Mouse (Mus musculus) macrophage (primary cell): ENCODE results near the gene Gm49373. TPM values are rescaled to one million over a fixed set of nuclear protein-coding genes. Genes with fewer than 3 reads are reported as not detected.
A peak's percentile ranks its signal among the peaks of the same experiment; 100 is the strongest.

Experiments used
- H3K27ac ChIP-seq: fragments of 350-480 bp; formaldehyde crosslinking; 2 replicates; pipeline ENCODE4 v1.9.0; 2021
- H3K36me3 ChIP-seq: fragments of 350-480 bp; formaldehyde crosslinking; 2 replicates; pipeline ENCODE4 v1.9.0; 2021; ENCODE audit errors: inconsistent target
- H3K4me3 ChIP-seq: fragments of 350-480 bp; formaldehyde crosslinking; 2 replicates; pipeline ENCODE4 v1.9.0; 2021; ENCODE audit errors: inconsistent target
- H3K79me2 ChIP-seq: fragments of 350-480 bp; formaldehyde crosslinking; 2 replicates; pipeline ENCODE4 v1.9.0; 2021; ENCODE audit errors: inconsistent target
- WGBS: methylation state at CpG from one replicate; pipeline ENCODE4 v1.1.7; 2026; ENCODE audit warnings: inconsistent platforms; ENCODE audit not compliant: missing documents; 5-methylcytosine and 5-hydroxymethylcytosine counted together
- polyA plus RNA-seq: library from polyadenylated mRNA; stranded (reverse); fragments of 250-400 nt; gene quantifications from 3 replicates; pipeline ENCODE4 v1.2.4, GENCODE M21; 2018; ENCODE audit warnings: inconsistent platforms

Gene Gm49373
- polyA plus RNA-seq, 1 experiment from 2014 or later: not detected

DNA sequence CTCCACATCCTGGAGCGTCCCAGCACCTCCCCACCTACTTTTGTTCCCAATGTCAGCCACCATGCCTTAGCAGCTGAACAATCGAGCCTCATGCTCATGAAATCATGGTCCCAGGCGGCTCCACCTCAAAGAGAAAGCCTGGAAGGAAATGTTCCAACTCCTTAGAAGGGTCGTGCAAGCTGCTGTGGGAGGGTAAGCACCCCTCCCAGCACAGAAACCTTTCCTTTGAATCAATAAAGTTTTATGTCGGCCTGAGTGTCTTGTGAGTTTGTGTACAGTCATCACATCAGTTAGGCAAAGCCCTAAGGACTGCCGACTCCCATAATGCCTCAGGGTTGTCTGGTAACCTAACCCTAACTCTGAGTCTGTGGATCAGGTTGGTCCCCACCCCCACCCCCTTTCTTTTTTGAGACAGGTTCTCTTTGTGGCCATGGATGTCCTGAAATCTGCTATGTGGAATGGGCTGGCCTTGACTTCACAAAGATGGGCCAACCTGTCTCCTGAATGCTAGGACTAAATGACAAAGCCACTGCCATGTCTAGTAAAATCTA lies 44.3 kb downstream of the Gm49373 start:
- WGBS: 88% methylated on average over 6 of the region's 6 CpGs
- Histone ChIP-seq H3K36me3 (peaks cover 47% of the 10 kb centered on the region), H3K79me2 (peaks cover 7% of the 10 kb centered on the region; the same call in 1 of the 2 replicates), H3K4me3 (no peak overlapping the region), H3K27ac (no peak overlapping the region)

DNA sequence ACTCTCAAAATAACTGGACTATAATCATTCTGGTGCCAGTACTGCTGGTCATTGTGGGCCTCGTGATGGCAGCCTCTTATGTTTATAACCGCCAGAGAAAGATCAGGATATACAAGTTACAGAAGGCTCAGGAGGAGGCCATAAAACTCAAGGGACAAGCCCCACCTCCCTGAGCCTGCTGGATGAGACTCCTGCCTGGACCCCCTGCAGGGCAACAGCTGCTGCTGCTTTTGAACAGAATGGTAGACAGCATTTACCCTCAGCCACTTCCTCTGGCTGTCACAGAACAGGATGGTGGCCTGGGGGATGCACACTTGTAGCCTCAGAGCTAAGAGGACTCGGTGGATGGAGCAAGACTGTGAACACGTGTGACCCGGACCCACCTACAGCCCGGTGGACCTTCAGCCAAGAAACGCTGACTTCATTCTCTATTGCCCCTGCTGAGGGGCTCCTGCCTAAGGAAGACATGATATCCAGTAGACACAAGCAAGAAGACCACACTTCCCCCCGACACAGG lies 45.1 kb downstream of the Gm49373 start:
- no peak overlapping the region for H3K27ac ChIP-seq
- peaks cover 12% of the 10 kb centered on the region; the same call in 1 of the 2 replicates for H3K79me2 ChIP-seq
- H3K36me3 ChIP-seq: peaks cover 50% of the 10 kb centered on the region
- WGBS: 89% methylated on average over 8 of the region's 8 CpGs
- no peak overlapping the region for H3K4me3 ChIP-seq

DNA sequence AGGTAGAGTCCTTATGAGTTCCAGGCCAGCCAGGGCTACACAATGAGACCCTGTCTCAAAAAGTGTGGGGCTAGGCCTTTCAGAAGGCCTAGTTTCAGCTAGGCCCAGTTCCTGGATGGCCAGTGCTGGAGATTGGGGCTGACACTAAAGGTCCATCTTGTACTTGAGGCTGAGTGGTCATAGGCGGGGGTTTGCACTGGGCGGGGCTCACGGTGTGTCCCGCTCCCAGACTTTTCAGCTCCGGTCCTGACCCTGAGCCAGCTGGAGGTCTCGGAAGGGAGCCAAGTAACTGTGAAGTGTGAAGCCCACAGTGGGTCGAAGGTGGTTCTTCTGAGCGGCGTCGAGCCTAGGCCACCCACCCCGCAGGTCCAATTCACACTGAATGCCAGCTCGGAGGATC lies 46.0 kb downstream of the Gm49373 start:
- Histone ChIP-seq H3K27ac (no peak overlapping the region), H3K36me3 (peaks cover 57% of the 10 kb centered on the region)

DNA sequence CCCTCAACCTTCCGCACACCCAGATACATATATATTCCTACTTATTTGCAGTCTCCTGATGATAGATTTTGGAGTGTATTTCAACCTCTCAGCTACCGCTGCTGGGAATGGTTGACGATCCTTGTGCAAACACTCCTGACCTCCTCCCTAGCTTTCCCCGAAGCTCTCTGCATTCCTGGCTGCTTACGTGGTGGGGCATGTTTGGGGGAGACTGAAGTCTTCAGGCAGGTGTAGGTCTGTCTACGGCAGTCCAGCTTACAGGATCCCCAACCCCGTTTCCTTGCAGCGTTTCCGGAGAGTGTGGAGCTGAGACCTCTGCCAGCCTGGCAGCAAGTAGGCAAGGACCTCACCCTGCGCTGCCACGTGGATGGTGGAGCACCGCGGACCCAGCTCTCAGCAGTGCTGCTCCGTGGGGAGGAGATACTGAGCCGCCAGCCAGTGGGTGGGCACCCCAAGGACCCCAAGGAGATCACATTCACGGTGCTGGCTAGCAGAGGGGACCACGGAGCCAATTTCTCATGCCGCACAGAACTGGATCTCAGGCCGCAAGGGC lies 47.6 kb downstream of the Gm49373 start:
- H3K79me2 ChIP-seq: peaks cover 36% of the 10 kb centered on the region; the same call in 1 of the 2 replicates
- whole genome bisulfite sequencing: 89% methylated on average over 19 of the region's 19 CpGs
- H3K36me3 ChIP-seq: peaks cover 60% of the 10 kb centered on the region
- H3K4me3 ChIP-seq: no peak overlapping the region
- no peak overlapping the region for H3K27ac ChIP-seq

More for the DNA sequence above, 46.0 kb downstream of the Gm49373 start:
- WGBS: 96% methylated on average over 12 of the region's 12 CpGs
- Histone ChIP-seq H3K4me3 (no peak overlapping the region), H3K79me2 (peaks cover 21% of the 10 kb centered on the region; the same call in 1 of the 2 replicates)

DNA sequence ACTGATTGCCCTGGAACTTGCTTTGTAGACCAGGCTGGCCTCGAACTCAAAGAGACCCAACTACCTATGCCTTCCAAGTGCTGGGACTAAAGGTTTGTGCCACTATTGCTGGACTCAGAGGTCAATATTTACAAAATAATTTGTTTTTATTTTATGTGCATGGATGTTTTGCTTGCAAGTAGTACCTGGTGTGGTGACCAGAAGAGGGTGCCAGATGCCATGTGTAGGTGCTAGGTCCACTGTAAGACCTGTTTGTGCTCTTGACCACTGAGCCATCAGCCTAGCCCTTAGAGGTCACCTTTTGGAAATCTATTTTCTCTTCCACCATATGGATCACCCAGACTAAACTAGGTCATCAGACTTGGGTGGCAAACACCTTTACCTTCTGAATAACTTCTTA lies 50.2 kb downstream of the Gm49373 start:
- Histone ChIP-seq H3K4me3 (no peak overlapping the region), H3K27ac (no peak overlapping the region), H3K36me3 (peaks cover 62% of the 10 kb centered on the region), H3K79me2 (peaks cover 60% of the 10 kb centered on the region; the same call in 1 of the 2 replicates)
- WGBS: 91% methylated on average over 1 of the region's 1 CpGs

DNA sequence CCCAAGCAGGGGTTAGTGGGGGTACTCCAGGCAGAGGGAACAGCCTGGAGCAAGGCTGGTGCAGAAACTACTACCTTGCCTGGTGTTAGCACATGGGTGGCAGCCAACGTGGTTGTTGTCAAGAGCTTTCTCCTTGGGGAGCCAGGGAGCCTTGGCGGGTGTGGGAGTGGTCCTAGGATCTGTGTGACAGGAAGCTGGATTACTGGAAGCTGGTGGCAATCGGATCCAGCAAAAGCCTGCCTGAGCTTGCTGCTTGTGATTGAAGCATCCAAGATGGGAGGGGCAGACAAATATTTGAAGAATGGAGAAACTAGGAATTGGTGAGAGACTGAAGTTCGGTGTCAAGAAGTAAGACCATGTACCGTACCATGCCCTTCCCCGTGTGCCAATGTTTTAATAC lies 50.6 kb downstream of the Gm49373 start:
- peaks cover 57% of the 10 kb centered on the region for H3K36me3 ChIP-seq
- H3K4me3 ChIP-seq: no peak overlapping the region
- WGBS: 93% methylated on average over 6 of the region's 6 CpGs
- peaks cover 64% of the 10 kb centered on the region for H3K79me2 ChIP-seq
- no peak overlapping the region for H3K27ac ChIP-seq

DNA sequence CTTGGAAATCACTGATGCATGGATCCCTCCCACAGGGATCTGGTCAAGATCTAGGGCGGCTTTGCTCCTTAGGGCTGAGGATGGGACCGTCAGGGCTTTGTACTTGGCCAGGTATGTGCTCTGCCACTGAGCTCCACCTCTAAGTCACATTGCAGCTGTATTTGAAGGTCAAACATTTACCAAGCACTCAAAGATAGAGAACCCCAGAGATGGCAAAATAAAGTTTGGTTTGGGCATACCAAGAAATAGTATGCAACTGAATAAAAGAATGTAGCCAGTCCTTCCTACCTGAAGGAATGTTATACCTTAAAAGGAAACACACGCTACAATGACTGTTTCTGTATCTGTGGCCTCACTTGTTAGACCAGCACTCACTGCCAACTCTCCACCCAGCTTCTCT lies 51.5 kb downstream of the Gm49373 start:
- 100% methylated on average over 3 of the region's 3 CpGs for WGBS
- peaks cover 48% of the 10 kb centered on the region for H3K36me3 ChIP-seq
- no peak overlapping the region for H3K4me3 ChIP-seq
- peaks cover 74% of the 10 kb centered on the region for H3K79me2 ChIP-seq
- no peak overlapping the region for H3K27ac ChIP-seq

DNA sequence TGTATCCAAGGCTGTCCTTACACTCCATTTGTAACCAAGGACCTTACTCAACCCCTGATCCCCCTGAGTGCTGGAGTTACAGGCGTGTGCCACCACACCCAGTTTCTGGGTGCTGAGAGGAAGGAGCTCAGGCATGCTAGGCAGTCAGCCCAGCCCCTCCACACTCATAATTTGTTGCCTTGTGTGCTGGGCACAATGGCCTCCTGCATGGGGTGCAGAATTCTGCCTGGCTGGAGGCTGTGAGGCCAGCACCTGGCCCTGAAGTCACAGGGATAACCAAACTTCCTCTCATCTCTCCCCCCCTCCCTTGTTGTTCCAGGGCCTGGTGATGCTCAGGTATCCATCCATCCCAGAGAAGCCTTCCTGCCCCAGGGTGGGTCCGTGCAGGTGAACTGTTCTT lies 54.3 kb downstream of the Gm49373 start:
- 91% methylated on average over 2 of the region's 2 CpGs for WGBS
- Histone ChIP-seq H3K4me3 (no peak overlapping the region), H3K79me2 (peaks cover 71% of the 10 kb centered on the region), H3K27ac (no peak overlapping the region), H3K36me3 (peaks cover 21% of the 10 kb centered on the region; the same call in 1 of the 2 replicates)

DNA sequence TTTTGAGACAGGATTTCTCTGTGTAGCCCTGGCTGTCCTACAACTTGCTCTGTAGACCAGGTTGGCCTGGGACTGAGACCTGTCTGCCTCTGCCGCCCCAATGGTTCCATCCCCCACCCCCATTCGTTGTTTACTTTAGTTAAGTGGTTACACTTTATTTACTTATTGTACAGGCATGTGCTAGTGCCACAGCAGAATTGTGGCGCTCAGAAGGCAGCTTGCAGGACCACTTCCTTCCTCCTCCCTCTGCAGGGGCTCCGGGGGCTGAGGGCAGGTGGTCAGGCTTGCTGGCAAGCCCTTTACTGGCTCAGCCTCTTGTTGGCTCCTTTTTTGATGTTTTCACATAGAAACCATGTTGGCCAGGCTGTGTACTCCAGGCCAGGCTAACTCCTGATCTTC lies 55.7 kb downstream of the Gm49373 start:
- Histone ChIP-seq H3K36me3 (peaks cover 12% of the 10 kb centered on the region; the same call in 1 of the 2 replicates), H3K79me2 (peaks cover 61% of the 10 kb centered on the region), H3K27ac (peak overlapping the region; percentile 90), H3K4me3 (peak overlapping the region; percentile 67)
- WGBS: 21% methylated on average over 4 of the region's 4 CpGs

DNA sequence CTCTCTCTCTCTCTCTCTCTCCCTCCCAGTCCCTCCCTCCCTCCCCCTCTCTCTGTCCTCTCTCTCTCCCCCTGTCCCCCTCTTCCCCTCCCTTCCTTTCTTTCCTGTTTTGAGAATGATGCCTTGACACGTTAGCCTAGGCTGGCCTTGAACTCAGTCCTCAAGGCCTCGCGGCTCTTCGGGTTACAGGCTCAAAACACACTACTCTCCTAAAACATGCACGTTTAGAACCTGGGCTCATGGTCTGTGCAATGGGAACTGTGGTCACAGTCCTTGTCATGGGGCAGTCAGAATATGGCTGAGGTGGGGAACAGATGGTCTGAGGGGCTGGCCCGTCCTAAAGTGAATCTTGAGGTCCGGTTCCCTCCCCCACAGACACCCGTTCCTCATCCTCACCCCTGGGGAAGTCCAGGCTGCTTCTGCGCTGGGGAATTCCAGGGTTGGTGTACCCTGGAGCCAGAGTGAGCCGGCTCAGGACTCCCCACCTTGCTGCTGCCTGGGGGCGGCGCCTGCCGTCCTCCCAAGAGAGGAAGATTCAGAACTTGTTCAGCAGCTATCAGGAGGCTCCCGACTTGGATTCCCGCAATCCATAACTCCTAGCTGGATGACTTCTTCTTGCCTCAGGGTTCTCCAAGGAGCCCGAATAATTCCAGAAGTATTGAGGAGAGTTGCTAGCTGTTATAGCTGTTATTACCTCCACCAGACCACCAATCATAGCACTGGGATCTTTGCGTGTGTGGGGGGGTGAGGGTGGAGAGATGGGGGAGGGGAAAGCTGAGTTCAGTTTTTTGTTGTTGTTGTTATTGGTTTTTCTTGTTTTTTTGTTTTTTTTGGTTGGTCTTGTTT lies 56.3 kb downstream of the Gm49373 start:
- WGBS: 6% methylated on average over 17 of the region's 17 CpGs
- Histone ChIP-seq H3K36me3 (peaks cover 11% of the 10 kb centered on the region; the same call in 1 of the 2 replicates), H3K27ac (peak overlapping the region; percentile 90), H3K4me3 (peak overlapping the region; percentile 67), H3K79me2 (peaks cover 54% of the 10 kb centered on the region)

DNA sequence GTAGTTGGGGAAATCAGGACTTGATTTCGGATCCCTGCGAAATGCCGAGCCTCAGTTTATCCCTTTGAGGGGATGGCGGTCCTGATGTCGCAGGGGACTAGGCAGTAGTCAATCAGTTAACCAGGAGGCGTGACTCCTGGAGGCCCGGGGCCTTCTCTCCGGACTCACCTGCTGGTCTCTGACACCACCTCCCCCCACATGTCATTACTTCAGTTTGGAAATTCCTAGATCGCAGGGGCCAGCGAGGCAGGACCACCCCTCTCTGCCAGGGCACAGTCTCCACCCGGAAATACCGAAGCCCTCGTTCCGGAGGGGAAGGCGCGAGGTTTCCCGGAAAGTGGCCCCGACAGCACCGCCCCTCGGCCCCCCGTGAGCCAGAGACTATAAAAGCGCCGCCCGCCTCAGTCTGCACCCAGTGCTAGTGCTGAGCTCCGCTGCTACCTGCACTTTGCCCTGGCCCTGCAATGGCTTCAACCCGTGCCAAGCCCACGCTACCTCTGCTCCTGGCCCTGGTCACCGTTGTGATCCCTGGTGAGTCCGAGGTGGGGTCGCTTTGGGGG lies 57.2 kb downstream of the Gm49373 start, which contains the start of gene Icam1:
Icam1 (plus strand) TSS at position 415 of the 560 bp plus-strand sequence.
- Histone ChIP-seq H3K79me2 (peaks cover 45% of the 10 kb centered on the region), H3K4me3 (peak within 1 kb of the TSS; percentile 67), H3K36me3 (peaks cover 11% of the 10 kb centered on the region; the same call in 1 of the 2 replicates), H3K27ac (peak within 1 kb of the TSS; percentile 90)
- WGBS: 2% methylated on average over 29 of the region's 30 CpGs

DNA sequence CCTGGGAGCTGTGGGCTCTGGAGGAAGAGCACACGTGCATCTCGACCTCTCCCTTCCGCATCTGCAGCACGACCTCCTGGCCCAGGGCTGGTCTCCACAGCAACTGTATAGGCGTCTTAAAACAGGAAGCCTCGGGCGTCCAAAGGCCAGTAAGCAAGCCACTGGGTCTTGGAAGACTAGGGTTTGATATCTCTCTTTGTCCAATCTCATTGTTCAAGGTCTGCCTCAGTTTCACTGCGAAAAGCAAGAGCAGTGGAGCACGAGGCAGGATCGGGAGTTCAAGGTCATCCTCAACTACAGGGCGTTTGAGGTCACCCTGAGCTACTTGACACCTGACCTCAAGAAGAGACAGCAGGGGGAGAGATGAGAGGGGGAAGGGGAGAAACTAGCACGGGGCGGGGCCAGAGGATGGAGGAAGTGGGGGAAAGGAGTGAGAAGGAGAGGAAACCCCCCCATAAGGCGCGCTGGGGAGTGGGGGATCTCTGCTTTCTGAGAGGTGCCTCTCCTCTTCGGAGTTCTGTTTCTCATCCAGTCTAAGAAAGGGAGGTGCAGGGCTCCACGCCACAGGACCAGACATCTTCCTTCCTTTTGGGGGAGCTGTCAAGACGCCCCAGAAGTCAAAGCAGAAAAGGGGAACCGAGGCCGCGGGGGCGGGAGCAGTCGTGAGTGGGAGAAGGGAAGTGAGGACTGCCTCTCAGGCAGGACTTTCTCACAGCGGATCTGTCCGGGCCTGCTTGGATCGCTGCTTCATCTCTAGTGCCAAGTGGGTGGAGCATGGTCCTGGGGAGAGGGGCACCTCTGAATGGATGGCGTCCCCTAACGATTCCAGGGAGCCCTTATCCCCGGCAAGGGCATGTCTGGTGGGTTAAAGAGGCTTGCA lies 58.0 kb downstream of the Gm49373 start:
- peak overlapping the region; percentile 67 for H3K4me3 ChIP-seq
- H3K36me3 ChIP-seq: 0 out of 2 replicates have a peak, but pooled peaks cover 7% of the 10 kb centered on the region
- WGBS: 4% methylated on average over 29 of the region's 29 CpGs
- peaks cover 38% of the 10 kb centered on the region for H3K79me2 ChIP-seq
- H3K27ac ChIP-seq: peak overlapping the region; percentile 90
